Mouse (Mus musculus) thymus, adult 2 months (tissue): ENCODE data around the gene Trnt1. TPM values are rescaled to one million over a fixed set of nuclear protein-coding genes. Genes with fewer than 3 reads are reported as not detected.

Experiments used
- DNase-seq: peaks from one replicate; pipeline ENCODE4 v3.0.0; 2021
- H3K27ac ChIP-seq: fragments of 200-500 bp; 2 replicates; pipeline ENCODE4 v1.5.1; 2012; ENCODE audit warnings: low read length, control low read depth; ENCODE audit not compliant: control insufficient read depth, insufficient read depth
- H3K27me3 ChIP-seq: fragments of 200-500 bp; 2 replicates; pipeline ENCODE4 v1.6.1; 2012; ENCODE audit warnings: mild to moderate bottlenecking, low read length, moderate library complexity, mixed read lengths; ENCODE audit not compliant: control insufficient read depth, insufficient read depth
- H3K36me3 ChIP-seq: fragments of 200-500 bp; 2 replicates; pipeline ENCODE4 v1.6.1; 2012; ENCODE audit warnings: mild to moderate bottlenecking, low read length, moderate library complexity; ENCODE audit not compliant: control insufficient read depth, insufficient read depth
- H3K4me1 ChIP-seq: fragments of 200-500 bp; replicated peaks from 2 replicates; pipeline ENCODE4 v1.6.1; 2012; ENCODE audit warnings: low read length; ENCODE audit not compliant: control insufficient read depth, insufficient read depth
- H3K4me3 ChIP-seq: fragments of 200-500 bp; 2 replicates; pipeline ENCODE4 v1.5.1; 2012; ENCODE audit warnings: mild to moderate bottlenecking, low read length, control low read depth, moderate library complexity; ENCODE audit not compliant: control insufficient read depth, insufficient read depth
- CTCF ChIP-seq: fragments of 200-500 bp; IDR thresholded peaks from 2 replicates; pipeline ENCODE4 v1.5.1; 2012; ENCODE audit warnings: mild to moderate bottlenecking, control low read depth, low read length, moderate library complexity, borderline replicate concordance; ENCODE audit not compliant: control insufficient read depth, poor library complexity, insufficient read depth; ENCODE audit errors: extremely low read depth
- POLR2A ChIP-seq: fragments of 200-500 bp; IDR thresholded peaks from 2 replicates; pipeline ENCODE4 v1.6.1; 2012; ENCODE audit warnings: mild to moderate bottlenecking, low read length, control low read depth, moderate library complexity; ENCODE audit not compliant: control insufficient read depth, poor library complexity, insufficient read depth; ENCODE audit errors: extremely low read depth
- WGBS: fragments of 180-500 bp; shearing (Covaris S2); methylation state at CpG from one replicate; pipeline ENCODE4 v1.1.7; 2018; 5-methylcytosine and 5-hydroxymethylcytosine counted together
- polyA plus RNA-seq: library from polyadenylated mRNA; depleted of rRNA; stranded (reverse); fragments of >200 nt; gene quantifications from 2 replicates; pipeline ENCODE4 v1.2.3, GENCODE M21; 2012

The Trnt1 gene
- polyA plus RNA-seq, 1 experiment = 11.8 TPM

DNA sequence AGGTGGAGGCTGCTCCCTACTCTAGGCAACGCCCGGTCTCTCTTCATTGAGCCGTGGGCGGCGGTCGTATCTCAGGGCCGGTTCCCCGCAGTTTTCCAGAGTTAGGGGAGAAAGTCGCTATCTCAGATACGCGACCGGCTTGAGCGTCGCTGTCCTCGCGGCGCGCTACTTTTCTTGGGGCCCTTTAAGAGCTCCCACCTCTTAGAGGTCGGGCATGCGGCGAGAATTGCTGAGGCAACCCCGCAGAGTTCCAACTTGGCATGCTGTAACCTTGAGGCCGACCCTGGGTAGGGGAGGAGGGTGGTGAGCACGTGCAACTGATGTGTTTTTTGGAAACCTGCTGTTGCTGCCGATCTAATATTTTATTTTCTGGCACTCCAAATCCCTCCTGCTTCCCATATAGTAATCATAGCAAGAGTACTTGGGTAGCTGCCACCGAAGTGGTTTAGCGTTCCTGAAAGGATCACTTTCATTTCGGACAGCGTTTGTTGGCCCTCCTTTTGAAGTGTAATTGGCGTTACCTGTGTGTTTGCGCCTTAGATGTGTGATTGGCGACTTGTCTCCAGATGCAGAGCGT is 458 bp downstream of the Trnt1 start:
- Histone ChIP-seq H3K36me3 (peaks cover 13% of the 10 kb centered on the region), H3K27ac (no peak overlapping the region), H3K27me3 (no peaks in the 10 kb centered on the region), H3K4me3 (peak overlapping the region; percentile 82), H3K4me1 (peaks cover 4% of the 10 kb centered on the region)
- DNase-seq = no peak
- TF ChIP-seq POLR2A (no peak), CTCF (no peak)
- WGBS = 1% methylated on average over 33 of the region's 33 CpGs

DNA sequence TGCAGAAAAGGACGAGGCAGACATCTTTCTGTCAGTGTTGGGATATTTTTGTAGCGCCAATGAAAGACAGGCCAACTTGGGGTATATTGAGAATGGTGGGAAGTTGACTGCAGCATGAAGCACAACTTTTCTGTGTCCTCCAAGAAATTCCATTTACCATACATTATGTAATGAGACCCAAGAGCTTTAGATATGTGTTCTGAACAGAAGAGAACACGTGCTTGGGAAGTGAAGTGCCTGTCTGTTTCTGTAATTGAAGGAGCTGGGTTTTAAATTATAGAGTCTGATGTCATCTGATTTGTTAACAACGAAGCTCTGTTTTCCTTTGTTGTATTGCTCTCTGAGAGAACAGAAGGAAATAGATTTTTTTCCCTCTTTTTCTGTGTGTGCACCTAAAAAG is 1.1 kb downstream of the Trnt1 start:
- TF ChIP-seq POLR2A = no peak
- TF ChIP-seq CTCF = no peak
- Histone ChIP-seq H3K4me1 (peaks cover 4% of the 10 kb centered on the region), H3K27me3 (no peaks in the 10 kb centered on the region), H3K27ac (no peak overlapping the region), H3K36me3 (peaks cover 16% of the 10 kb centered on the region), H3K4me3 (no peak overlapping the region; the same call in 1 of the 2 replicates)
- DNase-seq = no peak
- 28% methylated on average over 4 of the region's 4 CpGs for WGBS

DNA sequence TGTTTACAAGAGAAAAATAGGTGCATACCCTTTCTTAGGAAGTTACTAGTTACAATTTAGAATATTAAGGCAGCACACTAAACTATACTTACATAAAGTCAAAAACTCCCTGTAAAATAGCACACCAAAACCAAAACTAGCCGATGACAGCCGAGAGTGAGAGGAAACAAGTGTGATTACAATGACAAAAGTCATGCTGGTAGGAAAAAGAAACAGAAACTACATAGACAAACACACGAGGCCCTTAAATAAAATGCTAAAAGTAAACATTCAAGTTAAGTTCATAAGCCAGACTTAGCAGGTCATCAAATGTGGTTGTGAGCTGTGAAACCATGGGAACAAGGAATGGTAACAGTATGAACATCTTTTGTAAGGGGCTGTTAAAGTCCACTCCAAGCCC is 18.2 kb downstream of the Trnt1 start:
- H3K27me3 ChIP-seq = no peaks in the 10 kb centered on the region
- 93% methylated on average over 3 of the region's 3 CpGs for WGBS
- no peak for DNase-seq
- H3K4me3 ChIP-seq = no peak overlapping the region
- H3K27ac ChIP-seq = no peak overlapping the region
- peaks cover 31% of the 10 kb centered on the region for H3K36me3 ChIP-seq
- TF ChIP-seq POLR2A = no peak
- no peak for TF ChIP-seq CTCF
- H3K4me1 ChIP-seq = no peaks in the 10 kb centered on the region

DNA sequence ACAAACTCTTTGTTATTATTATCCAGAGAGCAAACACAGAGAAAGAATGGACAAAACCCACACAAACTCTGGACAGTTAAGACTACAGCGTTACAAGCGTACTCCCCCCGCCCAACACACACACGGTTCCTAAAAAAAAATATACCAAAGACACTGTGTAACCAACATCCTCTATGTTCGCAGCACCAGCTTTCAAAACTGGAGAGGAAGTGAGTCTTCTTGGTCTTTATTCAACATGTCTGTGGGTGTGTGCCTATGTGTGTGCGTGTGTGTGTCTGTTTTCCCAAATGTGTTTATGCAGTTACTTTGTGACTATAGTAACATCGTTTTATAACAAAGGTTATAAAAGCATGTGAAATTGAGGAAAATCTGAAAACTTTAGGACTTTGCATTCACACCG is 22.5 kb downstream of the Trnt1 start:
- H3K27me3 ChIP-seq = no peaks in the 10 kb centered on the region
- no peak overlapping the region for H3K4me3 ChIP-seq
- WGBS = 70% methylated on average over 8 of the region's 8 CpGs
- H3K36me3 ChIP-seq = peaks cover 25% of the 10 kb centered on the region
- DNase-seq = no peak
- TF ChIP-seq POLR2A = no peak
- no peak for TF ChIP-seq CTCF
- H3K4me1 ChIP-seq = peaks cover 7% of the 10 kb centered on the region
- no peak overlapping the region for H3K27ac ChIP-seq

DNA sequence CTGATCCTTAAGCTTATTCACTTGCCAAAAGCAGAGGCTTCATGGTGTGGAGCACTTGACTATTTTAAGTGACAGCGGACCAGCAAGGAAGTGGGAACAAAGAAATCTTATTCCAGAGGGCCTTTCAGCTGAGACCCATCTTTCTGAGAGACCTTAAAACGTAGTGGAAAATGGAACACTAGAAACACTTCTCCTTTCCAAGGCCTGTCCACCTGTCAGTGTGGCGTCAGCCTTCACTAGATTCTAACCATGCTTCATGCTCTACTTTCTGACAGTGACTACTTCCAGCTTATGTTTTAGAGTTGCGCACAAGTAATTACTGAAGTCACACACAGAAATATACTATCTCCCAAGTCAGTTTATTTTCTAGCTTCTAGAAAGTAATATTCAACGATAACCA is 23.6 kb downstream of the Trnt1 start:
- peaks cover 7% of the 10 kb centered on the region for H3K4me1 ChIP-seq
- H3K27ac ChIP-seq = no peak overlapping the region
- no peak for DNase-seq
- H3K36me3 ChIP-seq = peaks cover 18% of the 10 kb centered on the region
- H3K27me3 ChIP-seq = no peaks in the 10 kb centered on the region
- TF ChIP-seq POLR2A (no peak), CTCF (no peak)
- no peak overlapping the region for H3K4me3 ChIP-seq
- over 99% methylated on average over 5 of the region's 5 CpGs for WGBS

DNA sequence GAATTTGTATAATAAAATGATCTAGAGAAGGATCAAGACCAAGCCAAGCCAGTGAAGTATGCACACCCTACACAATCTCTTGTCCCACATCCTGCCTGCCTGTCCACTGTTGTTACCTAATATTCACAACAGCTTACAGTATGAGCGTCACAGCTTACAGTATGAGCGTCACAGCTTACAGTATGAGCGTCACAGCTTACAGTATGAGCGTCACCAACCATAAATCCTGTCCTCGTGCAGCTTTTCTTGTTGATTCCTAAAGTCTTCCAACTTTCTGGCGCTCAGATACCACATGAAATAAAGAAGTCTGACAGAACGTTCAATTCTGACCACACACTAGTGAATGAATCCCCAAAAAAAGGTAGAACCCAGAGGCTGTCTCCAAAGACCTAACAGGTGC is 24.2 kb downstream of the Trnt1 start:
- peaks cover 17% of the 10 kb centered on the region for H3K36me3 ChIP-seq
- no peak overlapping the region for H3K27ac ChIP-seq
- TF ChIP-seq POLR2A (no peak), CTCF (no peak)

DNA sequence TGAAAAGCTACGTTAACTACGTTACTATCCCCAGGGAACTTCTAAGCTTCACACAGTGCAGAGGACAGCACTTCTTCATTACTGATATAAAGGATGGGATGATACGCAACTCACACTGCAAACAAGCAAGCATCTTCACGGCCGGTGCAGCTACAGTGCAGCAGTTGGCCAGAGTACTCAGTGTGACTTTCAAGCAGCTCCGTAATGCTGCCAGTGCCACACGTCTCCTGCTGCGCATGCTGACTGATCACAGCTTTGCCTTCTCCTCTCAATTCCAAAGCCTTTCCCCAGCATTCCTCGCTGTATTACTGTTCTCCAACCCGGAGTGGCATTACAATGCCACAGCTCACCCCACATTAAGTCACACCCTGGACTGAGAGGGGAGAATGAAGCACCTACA is 24.7 kb downstream of the Trnt1 start:
- Histone ChIP-seq H3K4me1 (peaks cover 9% of the 10 kb centered on the region), H3K27me3 (no peaks in the 10 kb centered on the region), H3K27ac (peak overlapping the region; percentile 79), H3K4me3 (peak overlapping the region; percentile 33), H3K36me3 (peaks cover 17% of the 10 kb centered on the region)
- TF ChIP-seq CTCF (no peak), POLR2A (no peak)
- DNase-seq = no peak
- 77% methylated on average over 10 of the region's 10 CpGs for WGBS

More for the DNA sequence above, 24.2 kb downstream of the Trnt1 start:
- no peak overlapping the region for H3K4me3 ChIP-seq
- 61% methylated on average over 7 of the region's 7 CpGs for WGBS
- no peaks in the 10 kb centered on the region for H3K27me3 ChIP-seq
- peaks cover 7% of the 10 kb centered on the region for H3K4me1 ChIP-seq
- DNase-seq = no peak
